In genomic region chr15:102115731-102116231, GRCm38 (mm10) we compare ENCODE assay signal across 9 mouse cellular contexts. TPM values are rescaled to one million over a fixed set of nuclear protein-coding genes. Genes with fewer than 3 reads are reported as not detected.
DNase-seq lines count a peak whose midpoint lies in the region; ATAC-seq and TF ChIP-seq lines count a peak whose summit lies in the region.
"Had no signal": no experiment of that assay in that cellular context is flagged by ENCODE, and none has a peak within 500 bp of the region (broad histone marks: within the 10 kb centered on the region; RNA-seq: fewer than 3 reads in every experiment).

No protein-coding gene starts in this region.

- peak; percentile 44 for TF ChIP-seq POLR2A in myocyte (IDR thresholded peaks at IDR 0.05; ENCODE audit: insufficient read length, low read depth)

- TF ChIP-seq CTCF in layer of hippocampus, adult 2 months (conservative IDR thresholded peaks at IDR 0.05) = no peak

- no peaks in the 10 kb centered on the region for H3K79me2 ChIP-seq in myocyte (ENCODE audit: control insufficient read depth, insufficient read depth)

- WGBS in midbrain, embryonic 16.5 days = 76% methylated on average over 9 of the region's 9 CpGs
- WGBS in midbrain, embryonic 11.5 days = 67% methylated on average over 9 of the region's 9 CpGs

- H3ac ChIP-seq in myocyte (ENCODE audit: control insufficient read depth, insufficient read length) = no peak overlapping the region

- H3K36me3 ChIP-seq in midbrain, embryonic 16.5 days (ENCODE audit: control insufficient read depth, insufficient read depth, low read length) = peaks cover 22% of the 10 kb centered on the region; the same call in 1 of the 2 replicates
- 0 out of 2 replicates have a peak, but pooled peaks cover 3% of the 10 kb centered on the region for H3K36me3 ChIP-seq in midbrain, embryonic 11.5 days (ENCODE audit: control insufficient read depth, insufficient read depth, low read length)
- H3K36me3 ChIP-seq in myocyte (ENCODE audit: control insufficient read depth, insufficient read depth) = peaks cover 56% of the 10 kb centered on the region

- H3K27me3 ChIP-seq in midbrain, embryonic 16.5 days (ENCODE audit: control insufficient read depth, insufficient read depth, low read depth, low read length) = no peaks in the 10 kb centered on the region
- H3K27me3 ChIP-seq in midbrain, embryonic 11.5 days (ENCODE audit: control insufficient read depth, insufficient read depth, low read length) = no peaks in the 10 kb centered on the region
- H3K27me3 ChIP-seq in myocyte (ENCODE audit: control insufficient read depth, insufficient read depth, insufficient read length) = no peaks in the 10 kb centered on the region

- no peaks in the 10 kb centered on the region for H3K4me1 ChIP-seq in midbrain, embryonic 16.5 days (ENCODE audit: control insufficient read depth, insufficient read depth, low read length)
- H3K4me1 ChIP-seq in midbrain, embryonic 11.5 days (ENCODE audit: control insufficient read depth, insufficient read depth, low read length) = no peaks in the 10 kb centered on the region

- no peak overlapping the region for H3K4me3 ChIP-seq in midbrain, embryonic 16.5 days (ENCODE audit: low read depth, low read length)
- H3K4me3 ChIP-seq in midbrain, embryonic 11.5 days (ENCODE audit: low read depth, low read length) = no peak overlapping the region
- no peak overlapping the region for H3K4me3 ChIP-seq in myocyte
- no peak overlapping the region for H3K4me3 ChIP-seq in layer of hippocampus, adult 2 months

- DNase-seq in heart, adult 18-20 months = peak; percentile 36 to 38
- no peak for DNase-seq in heart, postnatal 14 days
- DNase-seq in midbrain, embryonic 11.5 days (ENCODE audit: low spot score, missing footprints) = no peak
- DNase-seq in right cerebral cortex, postnatal 25 days = no peak
- DNase-seq in layer of hippocampus, adult 2 months (ENCODE audit: low spot score in 2 of 2) = no peak
- DNase-seq: kidney, postnatal 36 days had no signal

- H3K27ac ChIP-seq in midbrain, embryonic 16.5 days (ENCODE audit: low read length) = 0 out of 2 replicates have a peak overlapping the region, but pooled peaks have one; percentile 18
- no peak overlapping the region for H3K27ac ChIP-seq in midbrain, embryonic 11.5 days (ENCODE audit: low read depth, low read length)
- H3K27ac ChIP-seq in layer of hippocampus, adult 2 months = no peak overlapping the region

- ATAC-seq in midbrain, embryonic 16.5 days = no peak
- ATAC-seq in midbrain, embryonic 11.5 days (ENCODE audit: low FRiP score) = no peak
- peak; percentile 57 for ATAC-seq in common myeloid progenitor, adult 5-6 weeks (replicated peaks; ENCODE audit: low read depth, poor library complexity, severe bottlenecking)

- no peaks in the 10 kb centered on the region for H3K9me3 ChIP-seq in midbrain, embryonic 16.5 days (replicated peaks; ENCODE audit: control insufficient read depth, low read length, poor library complexity, severe bottlenecking)
- no peaks in the 10 kb centered on the region for H3K9me3 ChIP-seq in midbrain, embryonic 11.5 days (ENCODE audit: control insufficient read depth, low read length)

- H3K4me2 ChIP-seq in midbrain, embryonic 16.5 days (ENCODE audit: low read length) = no peak overlapping the region
- H3K4me2 ChIP-seq in midbrain, embryonic 11.5 days = no peak overlapping the region
- no peak overlapping the region for H3K4me2 ChIP-seq in myocyte (ENCODE audit: low read depth)

- no peak overlapping the region for H3K9ac ChIP-seq in midbrain, embryonic 16.5 days (ENCODE audit: low read depth, low read length)
- H3K9ac ChIP-seq in midbrain, embryonic 11.5 days (ENCODE audit: low read length) = no peak overlapping the region

- intact Hi-C loops in heart, postnatal 14 days (cut with DNase I) = loop anchor here (2.0 to 5.0 kb wide), 2 partner anchors 31 to 102 kb away; no protein-coding TSS in a partner anchor

TF ChIP-seq in myocyte, 11 proteins besides CTCF, POLR2A, EP300 and RAD21:
- no peak for TF ChIP-seq TCF12 (IDR thresholded peaks at IDR 0.05; ENCODE audit: insufficient read depth, poor library complexity, severe bottlenecking)
- TF ChIP-seq E2F4 (IDR thresholded peaks at IDR 0.05; ENCODE audit: insufficient read depth) = no peak
- no peak for TF ChIP-seq MAX (IDR thresholded peaks at IDR 0.05; ENCODE audit: low read depth)
- TF ChIP-seq MYOD1 (IDR thresholded peaks at IDR 0.05; ENCODE audit: control insufficient read depth in 1 of 3, insufficient read length in 2 of 3, low read depth in 2 of 3) = peak in 1 of 3 experiments; percentile 33
- TF ChIP-seq MYOG (IDR thresholded peaks at IDR 0.05; ENCODE audit: control insufficient read depth in 1 of 3, insufficient read depth in 1 of 3, insufficient read length in 2 of 3, low read depth in 2 of 3) = no peak
- no peak for TF ChIP-seq CEBPB (IDR thresholded peaks at IDR 0.05; ENCODE audit: insufficient read depth, poor library complexity, severe bottlenecking)
- no peak for TF ChIP-seq USF1 (IDR thresholded peaks at IDR 0.05; ENCODE audit: low read depth)
- TF ChIP-seq REST (IDR thresholded peaks at IDR 0.05; ENCODE audit: insufficient read depth, insufficient read length) = no peak
- TF ChIP-seq POLR2AphosphoS2 (IDR thresholded peaks at IDR 0.05; ENCODE audit: insufficient read length, low read depth) = peak; percentile 87
- no peak for TF ChIP-seq TCF3 (IDR thresholded peaks at IDR 0.05; ENCODE audit: insufficient read length, low read depth)
- no peak for TF ChIP-seq SRF (IDR thresholded peaks at IDR 0.05; ENCODE audit: control insufficient read depth, insufficient read length, low read depth)

RNA-seq across cellular contexts. Expression of gene Tns2, which starts 15.6 kb away (rescaled TPM):
- total RNA-seq in heart, adult 18-20 months (2021) = 100 to 1,000 TPM; 109 to 123 TPM
- 100 to 1,000 TPM; 119 to 121 TPM for total RNA-seq in heart, postnatal 14 days (2021)
- 7.4 and 9.4 TPM in 2 replicates for polyA plus RNA-seq in midbrain, embryonic 16.5 days (2015; fragmentation: Nextera tagmentation; extraction: Ambion mirVana)
- polyA plus RNA-seq in midbrain, embryonic 11.5 days (2014; fragmentation: Nextera tagmentation; extraction: Ambion mirVana) = 7.5 TPM in 2 replicates
- not detected in 2 replicates for total RNA-seq in common myeloid progenitor, adult 5-6 weeks (2017)
- 128 TPM for polyA plus RNA-seq in myocyte (2012; fragmentation: generic; extraction: Trizol)
- total RNA-seq in layer of hippocampus, adult 2 months (2021) = 10 to 100 TPM; 18.4 to 25.0 TPM

RNA-seq across cellular contexts. Expression of gene Spryd3, which starts 20.3 kb away (rescaled TPM):
- total RNA-seq in heart, adult 18-20 months (2021) = 10 to 100 TPM; 14.4 to 15.3 TPM
- 10 to 100 TPM; 14.0 to 17.5 TPM for total RNA-seq in heart, postnatal 14 days (2021)
- polyA plus RNA-seq in midbrain, embryonic 16.5 days (2015; fragmentation: Nextera tagmentation; extraction: Ambion mirVana) = 81.1 and 95.9 TPM in 2 replicates
- polyA plus RNA-seq in midbrain, embryonic 11.5 days (2014; fragmentation: Nextera tagmentation; extraction: Ambion mirVana) = 9.8 and 10.5 TPM in 2 replicates
- 9.7 and 15.5 TPM in 2 replicates for total RNA-seq in common myeloid progenitor, adult 5-6 weeks (2017)
- polyA plus RNA-seq in myocyte (2012; fragmentation: generic; extraction: Trizol) = 51.0 TPM
- 100 to 1,000 TPM; 151 to 155 TPM for total RNA-seq in layer of hippocampus, adult 2 months (2021)

RNA-seq across cellular contexts. Expression of gene Igfbp6, which starts 28.4 kb away (rescaled TPM):
- total RNA-seq in heart, adult 18-20 months (2021) = 10 to 100 TPM; 23.3 to 39.7 TPM
- total RNA-seq in heart, postnatal 14 days (2021) = 10 to 100 TPM; 42.0 to 51.8 TPM
- 2.5 and 3.1 TPM in 2 replicates for polyA plus RNA-seq in midbrain, embryonic 16.5 days (2015; fragmentation: Nextera tagmentation; extraction: Ambion mirVana)
- polyA plus RNA-seq in midbrain, embryonic 11.5 days (2014; fragmentation: Nextera tagmentation; extraction: Ambion mirVana) = 0.34 and 0.40 TPM in 2 replicates
- total RNA-seq in common myeloid progenitor, adult 5-6 weeks (2017) = not detected in 2 replicates
- polyA plus RNA-seq in myocyte (2012; fragmentation: generic; extraction: Trizol) = 182 TPM
- 1 to 10 TPM; 6.9 to 7.7 TPM for total RNA-seq in layer of hippocampus, adult 2 months (2021)

RNA-seq across cellular contexts. Expression of gene Soat2, which starts 34.5 kb away (rescaled TPM):
- total RNA-seq in heart, adult 18-20 months (2021) = not detected
- under 1 TPM in 1 of 2 experiments, not detected in 1; 0.17 TPM for total RNA-seq in heart, postnatal 14 days (2021)
- polyA plus RNA-seq in midbrain, embryonic 16.5 days (2015; fragmentation: Nextera tagmentation; extraction: Ambion mirVana) = 0.21 TPM in 1 of 2 replicates, not detected in the other
- polyA plus RNA-seq in midbrain, embryonic 11.5 days (2014; fragmentation: Nextera tagmentation; extraction: Ambion mirVana) = not detected in 2 replicates
- 3.3 and 6.3 TPM in 2 replicates for total RNA-seq in common myeloid progenitor, adult 5-6 weeks (2017)
- polyA plus RNA-seq in myocyte (2012; fragmentation: generic; extraction: Trizol) = 0.43 TPM
- total RNA-seq in layer of hippocampus, adult 2 months (2021) = not detected

RNA-seq across cellular contexts. Expression of gene Eif4b, which starts 42.2 kb away (rescaled TPM):
- 100 to 1,000 TPM; 151 to 167 TPM for total RNA-seq in heart, adult 18-20 months (2021)
- total RNA-seq in heart, postnatal 14 days (2021) = 100 to 1,000 TPM; 130 to 147 TPM
- 87.3 and 90.0 TPM in 2 replicates for polyA plus RNA-seq in midbrain, embryonic 16.5 days (2015; fragmentation: Nextera tagmentation; extraction: Ambion mirVana)
- 106 and 107 TPM in 2 replicates for polyA plus RNA-seq in midbrain, embryonic 11.5 days (2014; fragmentation: Nextera tagmentation; extraction: Ambion mirVana)
- 452 and 502 TPM in 2 replicates for total RNA-seq in common myeloid progenitor, adult 5-6 weeks (2017)
- 266 TPM for polyA plus RNA-seq in myocyte (2012; fragmentation: generic; extraction: Trizol)
- 100 to 1,000 TPM; 196 to 199 TPM for total RNA-seq in layer of hippocampus, adult 2 months (2021)

Comparison
In these comparisons a context has a peak if more than half of its experiments do, and no peak if none do; other contexts are left out.
1. DNase-seq: peak in heart, adult 18-20 months (2 of 2); none in heart, postnatal 14 days (0 of 2), midbrain, embryonic 11.5 days (single experiment), right cerebral cortex, postnatal 25 days (single experiment) and layer of hippocampus, adult 2 months (0 of 2).
2. RNA of gene Tns2, which starts 15.6 kb away (total RNA-seq): 109 to 123 TPM in heart, adult 18-20 months, 119 to 121 TPM in heart, postnatal 14 days and 18.4 to 25.0 TPM in layer of hippocampus, adult 2 months; not detected in common myeloid progenitor, adult 5-6 weeks; every median in the first group is over 10 times any median in the second.